Mouse (Mus musculus) adrenal gland, adult 8-10 months (tissue): ENCODE data around the gene Ptpn6. TPM values are rescaled to one million over a fixed set of nuclear protein-coding genes. Genes with fewer than 3 reads are reported as not detected.

Experiments
- DNase-seq: peaks from one replicate; pipeline ENCODE4 v3.0.0; 2022
- total RNA-seq, 4 experiments: library from RNA; stranded (reverse); gene quantifications; 2 replicates each; pipeline ENCODE4 v1.2.4; 2022

Ptpn6 gene
- total RNA-seq, 4 experiments from 2014 or later: 14.1 to 21.6 (median 15.0) TPM

GRCm38 (mm10) chr6:124755306-124755705 is 16.8 kb upstream of the Ptpn6 start:
- no peak for DNase-seq

DNA sequence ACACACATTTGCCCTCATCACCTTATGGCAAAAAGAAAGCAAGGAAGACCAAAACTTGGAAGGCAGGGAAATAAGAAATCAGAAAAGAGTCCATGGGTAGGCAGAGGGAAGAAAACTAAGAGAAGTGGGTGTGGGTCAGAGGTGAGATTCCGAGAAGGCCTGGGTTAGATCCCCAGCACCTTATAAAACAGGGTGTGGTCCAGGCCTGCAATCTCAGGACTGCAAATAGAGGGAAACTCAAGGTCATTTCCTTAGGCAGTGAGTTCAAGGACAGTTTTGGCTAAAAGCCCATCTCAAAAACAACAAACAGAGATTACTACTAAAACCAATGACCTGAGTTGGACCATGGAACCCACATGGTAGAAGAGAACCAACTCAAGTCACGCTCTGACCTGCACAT is 15.3 kb upstream of the Ptpn6 start:
- DNase-seq: no peak

GRCm38 (mm10) chr6:124750405-124750804 is 11.9 kb upstream of the Ptpn6 start:
- no peak for DNase-seq

- no peak for DNase-seq
Measured at GRCm38 (mm10) chr6:124746654-124747632, 8.4 kb upstream of the Ptpn6 start.

DNA sequence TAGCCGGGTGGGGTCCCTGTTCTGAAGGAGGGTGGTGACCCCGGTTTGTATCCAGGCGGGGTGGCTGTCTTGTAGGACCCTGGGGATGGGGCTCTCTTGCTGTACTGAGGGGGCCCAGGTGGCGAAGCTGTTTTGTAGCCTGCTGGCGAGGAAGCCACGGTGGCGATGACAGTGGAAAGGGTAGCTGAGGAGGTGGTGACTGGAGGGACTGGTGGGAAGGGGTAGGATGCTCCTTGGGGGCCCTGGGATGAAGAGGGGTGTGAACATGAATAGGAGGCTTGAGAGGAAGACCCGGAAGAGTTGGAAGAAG is 7.7 kb upstream of the Ptpn6 start:
- no peak for DNase-seq

- DNase-seq: peak; percentile 91
Measured at GRCm38 (mm10) chr6:124745490-124746295, 7.2 kb upstream of the Ptpn6 start.

DNA sequence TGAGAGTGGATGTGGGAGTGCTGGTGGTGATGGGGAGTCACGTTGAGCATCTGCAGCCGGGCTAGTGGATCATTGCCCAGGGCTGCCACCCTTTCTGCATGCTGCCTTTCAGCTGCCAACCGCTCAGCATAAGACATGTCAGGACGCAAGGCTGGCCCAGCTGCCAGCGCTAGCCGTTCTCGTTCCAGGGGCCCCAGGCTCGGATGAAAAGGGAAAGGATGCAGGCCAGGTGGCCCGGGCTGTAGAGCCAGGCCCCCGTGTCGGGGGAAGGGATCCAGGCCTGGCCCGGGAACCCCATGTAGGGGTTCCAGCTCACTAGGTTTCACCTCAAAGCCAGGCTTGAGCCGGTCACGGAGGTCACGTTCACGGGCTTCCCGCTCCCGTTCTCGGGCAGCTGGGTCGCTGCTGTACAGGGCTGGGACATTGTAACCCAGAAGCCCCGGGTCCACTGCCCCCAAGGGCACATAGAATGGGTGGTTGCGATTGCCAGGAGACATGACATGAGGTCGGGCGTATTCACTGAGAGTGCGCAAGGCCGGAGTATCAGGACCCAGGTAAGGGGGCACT is 6.3 kb upstream of the Ptpn6 start:
- no peak for DNase-seq

GRCm38 (mm10) chr6:124743647-124744046 is 5.1 kb upstream of the Ptpn6 start:
- no peak for DNase-seq

GRCm38 (mm10) chr6:124742839-124743514 is 4.5 kb upstream of the Ptpn6 start:
- no peak for DNase-seq

GRCm38 (mm10) chr6:124741842-124742241 is 3.3 kb upstream of the Ptpn6 start:
- DNase-seq: no peak

DNA sequence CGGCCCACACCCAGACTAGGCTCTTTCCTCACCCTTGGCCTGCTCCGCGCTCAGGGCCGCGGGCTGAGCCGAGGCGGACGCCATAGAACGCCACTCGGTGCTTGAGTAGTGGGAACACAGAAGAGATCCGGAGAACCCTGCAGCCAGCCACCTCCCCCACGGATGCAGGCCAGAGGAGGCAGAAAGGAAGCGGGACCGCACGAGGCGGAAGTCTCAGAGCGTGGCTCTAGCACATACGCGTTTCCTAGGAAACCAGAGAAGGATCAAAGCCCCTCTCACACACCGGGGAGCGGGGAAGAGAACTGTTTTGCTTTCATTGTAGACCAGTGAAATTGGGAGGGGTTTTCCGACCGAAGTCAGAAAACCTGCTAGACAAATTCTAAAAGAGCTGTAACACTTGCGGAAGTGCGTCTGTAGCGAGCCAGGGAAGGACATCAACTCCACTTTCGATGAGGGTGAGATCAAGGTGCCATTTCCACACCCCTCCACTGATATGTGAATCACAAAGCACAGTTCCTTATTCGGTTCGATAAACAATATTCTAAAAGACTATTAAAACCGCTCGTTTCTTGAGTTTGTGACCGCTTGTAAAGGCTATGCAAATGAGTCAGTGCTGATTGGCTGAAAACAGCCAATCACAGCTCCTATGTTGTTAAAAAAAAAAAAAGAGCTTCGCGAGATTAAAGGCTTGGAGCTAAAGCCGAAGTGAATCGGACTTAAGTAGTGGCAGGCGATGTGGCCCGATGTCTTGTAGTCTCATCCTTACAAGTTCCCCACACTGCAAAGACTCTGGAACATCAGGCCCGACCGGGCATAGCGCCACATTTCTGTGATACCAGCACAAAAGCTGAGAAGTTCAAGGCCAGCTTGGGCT is 2.6 kb upstream of the Ptpn6 start, which contains the start of gene Grcc10:
Gene Grcc10, minus strand, starts transcription at position 487 of the 874 bp plus-strand sequence.
- DNase-seq: peak; percentile 87

- peak; percentile 47 for DNase-seq
Measured at GRCm38 (mm10) chr6:124740211-124740887, 1.8 kb upstream of the Ptpn6 start.

DNA sequence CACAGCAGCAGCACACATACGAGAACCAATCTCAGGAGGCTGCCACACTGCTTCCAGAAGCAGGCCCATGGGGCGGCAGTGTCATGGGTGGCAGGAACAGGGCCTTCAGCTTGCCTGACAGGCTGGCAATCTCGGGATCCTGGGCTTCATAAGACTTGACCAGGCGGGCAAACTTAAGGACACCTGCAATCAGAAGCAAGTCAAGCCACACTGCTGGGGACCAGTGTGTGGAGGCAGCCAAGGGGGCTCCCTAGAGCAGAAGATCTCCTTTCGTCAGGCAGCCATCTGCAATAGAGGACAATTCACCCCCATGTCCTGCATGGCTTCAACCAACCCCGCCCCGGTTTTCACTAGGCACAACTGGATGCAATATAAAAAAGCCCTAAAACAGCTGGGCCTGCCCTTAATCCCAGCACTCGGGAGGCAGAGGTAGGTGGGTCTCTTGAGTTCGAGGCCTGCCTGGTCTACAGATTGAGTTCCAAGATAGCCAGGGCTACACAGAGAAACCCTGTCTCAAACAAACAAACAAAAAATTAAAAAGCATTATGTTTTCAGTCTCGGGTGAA is 800 bp upstream of the Ptpn6 start:
- no peak for DNase-seq

- no peak for DNase-seq
Measured at GRCm38 (mm10) chr6:124737040-124737439, 1.5 kb downstream of the Ptpn6 start.

GRCm38 (mm10) chr6:124734417-124734816 is 4.1 kb downstream of the Ptpn6 start:
- no peak for DNase-seq

- no peak for DNase-seq
Measured at GRCm38 (mm10) chr6:124732476-124733370, 5.8 kb downstream of the Ptpn6 start.

- no peak for DNase-seq
Measured at GRCm38 (mm10) chr6:124731038-124731437, 7.5 kb downstream of the Ptpn6 start.

DNA sequence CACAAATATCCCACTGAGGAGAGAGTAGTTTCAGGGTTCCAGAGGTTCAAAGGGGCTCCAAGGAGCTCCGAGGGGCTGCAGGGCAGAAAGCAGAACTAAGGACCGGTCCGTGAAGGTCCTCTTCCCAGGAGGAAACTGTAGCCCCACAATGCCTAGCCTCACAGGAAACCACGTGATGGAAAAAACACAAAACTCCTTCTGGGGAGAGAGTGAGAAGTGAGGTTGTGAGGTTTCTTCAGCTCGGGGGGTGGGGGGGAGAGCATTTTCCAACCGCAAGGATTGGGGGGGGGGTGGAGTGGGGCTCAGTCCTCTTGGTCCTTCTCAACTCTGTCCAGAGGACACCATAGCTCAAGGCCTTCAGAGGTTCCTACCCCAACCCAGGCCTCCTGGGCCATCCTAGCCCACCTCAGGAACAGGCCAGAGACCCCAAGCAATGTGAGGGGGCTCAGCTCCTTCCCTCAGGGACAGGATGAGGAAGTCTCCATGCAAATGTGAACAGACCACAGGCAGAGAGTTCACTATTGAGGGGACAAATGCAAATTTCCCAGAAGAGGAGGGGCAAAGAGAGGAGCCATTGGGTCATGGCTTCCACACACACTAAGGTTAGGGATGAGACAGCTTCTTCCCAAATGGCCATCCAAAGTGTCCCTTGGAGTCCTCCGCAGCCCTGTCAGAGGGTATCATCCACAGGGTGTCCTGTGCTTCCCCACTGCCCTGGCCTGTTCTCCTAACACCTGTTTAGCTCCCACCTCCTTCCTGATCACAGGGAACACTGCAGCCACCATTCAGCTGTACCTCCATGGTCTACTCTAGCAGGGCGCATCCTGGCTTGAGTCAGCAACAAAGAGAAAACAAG is 8.4 kb downstream of the Ptpn6 start:
- DNase-seq: no peak
